Comparison of ENCODE assay signal across 10 mouse cellular contexts in genomic region chr2:118775846-118776245, GRCm38 (mm10). TPM values are rescaled to one million over a fixed set of nuclear protein-coding genes. Genes with fewer than 3 reads are reported as not detected.
DNase-seq lines count a peak whose midpoint lies in the region; ATAC-seq and TF ChIP-seq lines count a peak whose summit lies in the region.
"Had no signal": no experiment of that assay in that cellular context is flagged by ENCODE, and none has a peak within 500 bp of the region (broad histone marks: within the 10 kb centered on the region; RNA-seq: fewer than 3 reads in every experiment).

No protein-coding gene starts in this region.

- no peak for TF ChIP-seq CTCF in liver, adult 2 months (IDR thresholded peaks at IDR 0.05; ENCODE audit: low read depth, low read length)

- no peak overlapping the region for H3K4me3 ChIP-seq in liver, adult 2 months (ENCODE audit: insufficient read depth, low read depth, low read length)
- H3K4me3 ChIP-seq in forebrain, embryonic 14.5 days (ENCODE audit: low read depth, low read length): no peak overlapping the region

- no peaks in the 10 kb centered on the region for H3K36me3 ChIP-seq in liver, adult 2 months (ENCODE audit: control insufficient read depth, insufficient read depth, low read length)
- no peaks in the 10 kb centered on the region for H3K36me3 ChIP-seq in forebrain, embryonic 14.5 days (ENCODE audit: control insufficient read depth, insufficient read depth, low read length)

- H3K4me2 ChIP-seq in forebrain, embryonic 14.5 days (ENCODE audit: low read length): no peak overlapping the region

- no peaks in the 10 kb centered on the region for H3K27me3 ChIP-seq in liver, adult 2 months (ENCODE audit: control insufficient read depth, insufficient read depth, low read length)
- no peaks in the 10 kb centered on the region for H3K27me3 ChIP-seq in forebrain, embryonic 14.5 days (replicated peaks; ENCODE audit: control insufficient read depth, insufficient read depth, low read length)

- H3K4me1 ChIP-seq in liver, adult 2 months (ENCODE audit: control insufficient read depth, insufficient read depth, low read length): no peaks in the 10 kb centered on the region
- peaks cover 13% of the 10 kb centered on the region for H3K4me1 ChIP-seq in forebrain, embryonic 14.5 days (ENCODE audit: control insufficient read depth, insufficient read depth, low read length)

- no peaks in the 10 kb centered on the region for H3K9me3 ChIP-seq in forebrain, embryonic 14.5 days (replicated peaks; ENCODE audit: control insufficient read depth, low read length)

- intact Hi-C loops in left cerebral cortex, postnatal 36 days (cut with DNase I): no loop called here

- no peak for TF ChIP-seq POLR2A in liver, adult 2 months (IDR thresholded peaks at IDR 0.05; ENCODE audit: extremely low read depth, insufficient read depth, low read length)

- DNase-seq in liver, adult 2 months (ENCODE audit: extremely low read depth, low read depth, low spot score): no peak
- no peak for DNase-seq in liver
- DNase-seq in cerebellum, adult 11 months: peak; percentile 70
- DNase-seq in forebrain, embryonic 14.5 days (ENCODE audit: low spot score): peak; percentile 72
- peak; percentile 73 to 82 for DNase-seq in left cerebral cortex, postnatal 36 days (ENCODE audit: low spot score in 2 of 2)
- DNase-seq in thymus, postnatal 36 days: no peak

- peak; percentile 50; the same call in 1 of the 2 replicates for ATAC-seq in forebrain, embryonic 14.5 days
- ATAC-seq in erythroid progenitor cell, adult 5-6 weeks (replicated peaks; ENCODE audit: low FRiP score, poor library complexity, severe bottlenecking): no peak

- no peaks in the 10 kb centered on the region for H3K79me2 ChIP-seq in liver, adult 2 months (ENCODE audit: control insufficient read depth, insufficient read depth, low read length)

- 64% methylated on average over 4 of the region's 4 CpGs for WGBS in liver, adult 2 months
- WGBS in forebrain, embryonic 14.5 days: 51% methylated on average over 3 of the region's 4 CpGs

- H3K9ac ChIP-seq in liver, adult 2 months (ENCODE audit: low read depth, low read length): no peak overlapping the region; the same call in 1 of the 2 replicates
- H3K9ac ChIP-seq in forebrain, embryonic 14.5 days (ENCODE audit: low read length): no peak overlapping the region

- peak overlapping the region; percentile 33 for H3K27ac ChIP-seq in liver, adult 2 months (replicated peaks; ENCODE audit: insufficient read depth, low read depth, low read length)
- peak overlapping the region; percentile 76 for H3K27ac ChIP-seq in forebrain, embryonic 14.5 days (ENCODE audit: low read depth, low read length)

RNA-seq across cellular contexts. Expression of gene Phgr1, which starts 3.3 kb away (rescaled TPM):
- not detected in 2 replicates for total RNA-seq in liver, adult 2 months (2014; rRNA removed)
- polyA plus RNA-seq in liver, adult 2 months (2012; rRNA removed): 1.0 and 1.6 TPM in 2 replicates
- not detected in 2 replicates for polyA plus RNA-seq in forebrain, embryonic 14.5 days (2014; fragmentation: Nextera tagmentation; extraction: Ambion mirVana)
- total RNA-seq in left cerebral cortex, postnatal 36 days (2021): not detected
- total RNA-seq in erythroid progenitor cell, adult 5-6 weeks (2015; ENCODE audit: low replicate concordance): not detected in 2 replicates
- not detected in 2 replicates for total RNA-seq in erythroid progenitor cell, adult 5-6 weeks (2017; ENCODE audit: low replicate concordance)
- total RNA-seq: gastrocnemius, postnatal 4 days; monocyte, adult 5-6 weeks had no signal
- polyA plus RNA-seq: limb, embryonic 11.5 days had no signal

RNA-seq across cellular contexts. Expression of gene Disp2, which starts 3.7 kb away (rescaled TPM):
- total RNA-seq in liver, adult 2 months (2014; rRNA removed): 1.0 and 1.3 TPM in 2 replicates
- 1.3 and 1.5 TPM in 2 replicates for polyA plus RNA-seq in liver, adult 2 months (2012; rRNA removed)
- polyA plus RNA-seq in forebrain, embryonic 14.5 days (2014; fragmentation: Nextera tagmentation; extraction: Ambion mirVana): 18.0 and 24.5 TPM in 2 replicates
- 100 to 1,000 TPM; 187 to 192 TPM for total RNA-seq in left cerebral cortex, postnatal 36 days (2021)
- total RNA-seq in erythroid progenitor cell, adult 5-6 weeks (2015; ENCODE audit: low replicate concordance): not detected in 2 replicates
- 0.26 TPM in 1 of 2 replicates, not detected in the other for total RNA-seq in erythroid progenitor cell, adult 5-6 weeks (2017; ENCODE audit: low replicate concordance)
- total RNA-seq: monocyte, adult 5-6 weeks had no signal

RNA-seq across cellular contexts. Expression of gene Ccdc9b, which starts 13.4 kb away (rescaled TPM):
- 1.1 and 1.9 TPM in 2 replicates for total RNA-seq in liver, adult 2 months (2014; rRNA removed)
- polyA plus RNA-seq in liver, adult 2 months (2012; rRNA removed): 0.68 and 0.94 TPM in 2 replicates
- polyA plus RNA-seq in forebrain, embryonic 14.5 days (2014; fragmentation: Nextera tagmentation; extraction: Ambion mirVana): 1.0 and 1.2 TPM in 2 replicates
- 1 to 10 TPM; 4.8 to 5.5 TPM for total RNA-seq in left cerebral cortex, postnatal 36 days (2021)
- 2.1 TPM in 1 of 2 replicates, not detected in the other for total RNA-seq in erythroid progenitor cell, adult 5-6 weeks (2015; ENCODE audit: low replicate concordance)
- 0.30 and 0.51 TPM in 2 replicates for total RNA-seq in erythroid progenitor cell, adult 5-6 weeks (2017; ENCODE audit: low replicate concordance)

RNA-seq across cellular contexts. Expression of gene Inafm2, which starts 30.3 kb away (rescaled TPM):
- total RNA-seq in liver, adult 2 months (2014; rRNA removed): 4.4 and 5.4 TPM in 2 replicates
- 4.7 TPM in 2 replicates for polyA plus RNA-seq in liver, adult 2 months (2012; rRNA removed)
- polyA plus RNA-seq in forebrain, embryonic 14.5 days (2014; fragmentation: Nextera tagmentation; extraction: Ambion mirVana): 32.1 and 33.7 TPM in 2 replicates
- 10 to 100 TPM; 41.5 to 43.0 TPM for total RNA-seq in left cerebral cortex, postnatal 36 days (2021)
- 5.0 and 8.4 TPM in 2 replicates for total RNA-seq in erythroid progenitor cell, adult 5-6 weeks (2015; ENCODE audit: low replicate concordance)
- 1.3 and 3.6 TPM in 2 replicates for total RNA-seq in erythroid progenitor cell, adult 5-6 weeks (2017; ENCODE audit: low replicate concordance)

RNA-seq across cellular contexts. Expression of gene Knstrn, which starts 38.0 kb away (rescaled TPM):
- total RNA-seq in liver, adult 2 months (2014; rRNA removed): 0.83 and 2.7 TPM in 2 replicates
- 0.11 and 0.22 TPM in 2 replicates for polyA plus RNA-seq in liver, adult 2 months (2012; rRNA removed)
- polyA plus RNA-seq in forebrain, embryonic 14.5 days (2014; fragmentation: Nextera tagmentation; extraction: Ambion mirVana): 66.2 and 84.2 TPM in 2 replicates
- 1 to 10 TPM; 1.2 to 1.6 TPM for total RNA-seq in left cerebral cortex, postnatal 36 days (2021)
- 48.2 and 74.6 TPM in 2 replicates for total RNA-seq in erythroid progenitor cell, adult 5-6 weeks (2015; ENCODE audit: low replicate concordance)
- 156 and 210 TPM in 2 replicates for total RNA-seq in erythroid progenitor cell, adult 5-6 weeks (2017; ENCODE audit: low replicate concordance)

Comparison
In these comparisons a context has a peak if more than half of its experiments do, and no peak if none do; other contexts are left out.
1. DNase-seq: peak in cerebellum, adult 11 months (single experiment), forebrain, embryonic 14.5 days (single experiment) and left cerebral cortex, postnatal 36 days (2 of 2); none in liver, adult 2 months (single experiment), liver (single experiment) and thymus, postnatal 36 days (0 of 2).
2. RNA of gene Disp2, which starts 3.7 kb away (total RNA-seq): 187 to 192 TPM in left cerebral cortex, postnatal 36 days; 1.0 to 1.3 TPM in liver, adult 2 months and 0.26 TPM in erythroid progenitor cell, adult 5-6 weeks; every median in the first group is over 10 times any median in the second.